Mouse (Mus musculus) embryonic stem cell, embryonic (primary cell): ENCODE results near the gene Scamp1.

Experiments used
- CTCF ChIA-PET, 4 experiments: fragments of 300-600 bp in 2 of 4; fragments of 350-600 bp in 2 of 4; sonication (Branson Sonifier 250); formaldehyde crosslinking; loops; one replicate each; lab custom pipeline; 2022; ENCODE audit warnings: inconsistent platforms in 2 of 4; lab: Charles Lee
- POLR2A ChIA-PET, 4 experiments: fragments of 300-600 bp in 2 of 4; fragments of 350-600 bp in 2 of 4; sonication (Branson Sonifier 250); formaldehyde crosslinking; loops; one replicate each; lab custom pipeline; 2022; ENCODE audit warnings: antibody characterized with exemption in 4 of 4, inconsistent platforms in 1 of 4; lab: Charles Lee

The Scamp1 gene

DNA sequence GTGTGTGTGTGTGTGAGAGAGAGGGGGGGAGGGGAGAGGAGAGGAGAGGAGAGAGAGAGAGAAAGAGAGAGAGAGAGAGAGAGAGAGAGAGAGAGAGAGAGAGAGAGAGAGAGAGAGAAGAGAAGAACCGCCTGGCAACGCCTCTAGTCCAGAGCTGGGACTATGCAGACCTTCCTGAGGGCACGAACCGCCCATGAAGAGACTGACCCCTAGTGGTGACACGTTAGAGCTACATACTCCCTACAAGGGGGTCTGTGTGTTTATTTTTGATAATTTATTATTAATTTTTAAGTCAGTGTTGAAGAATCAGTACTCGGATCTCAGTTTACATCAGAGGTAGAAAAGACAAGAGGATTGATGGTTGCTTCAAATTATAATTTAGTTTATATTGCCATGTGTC lies 80.4 kb downstream of the Scamp1 start:
- POLR2A ChIA-PET = interaction anchor here in 3 of 4 experiments (0.7 to 1.2 kb wide), 4 partner anchors 41 to 120 kb away, joined by 3 to 6 read pairs (median 4); no protein-coding TSS in a partner anchor
- CTCF ChIA-PET = interaction anchor here (0.5 to 2.6 kb wide), 64 partner anchors 10 to 1360 kb away, joined by 3 to 14 read pairs (median 4); partner anchors contain the start of gene Arsb (in 1 of the 4)

DNA sequence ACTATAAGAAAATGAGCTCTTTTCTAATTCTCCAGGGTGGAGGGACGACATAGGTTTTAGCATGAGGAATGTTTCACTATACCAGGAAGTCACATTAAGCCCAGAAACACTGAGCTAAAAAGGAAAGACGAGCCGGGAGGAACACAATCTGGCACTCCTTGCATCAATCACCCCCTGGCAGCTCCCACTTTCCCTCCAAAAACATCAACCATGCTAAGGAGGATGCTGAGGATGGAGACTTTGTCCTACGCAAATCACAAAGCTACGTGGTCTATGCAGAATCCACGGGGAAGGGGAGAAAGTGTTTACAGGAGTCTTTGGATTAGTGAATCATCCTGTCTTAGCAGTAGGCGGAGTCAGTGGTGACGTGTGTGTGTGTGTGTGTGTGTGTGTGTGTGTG lies 85.8 kb downstream of the Scamp1 start:
- ChIA-PET POLR2A (interaction anchor here in 1 of 4 experiments (0.7 kb wide), 1 partner anchor 13 kb away, joined by 3 read pairs; no protein-coding TSS in a partner anchor), CTCF (interaction anchor here in 3 of 4 experiments (0.5 to 0.8 kb wide), 4 partner anchors 9 to 193 kb away, joined by 3 read pairs; no protein-coding TSS in a partner anchor)

DNA sequence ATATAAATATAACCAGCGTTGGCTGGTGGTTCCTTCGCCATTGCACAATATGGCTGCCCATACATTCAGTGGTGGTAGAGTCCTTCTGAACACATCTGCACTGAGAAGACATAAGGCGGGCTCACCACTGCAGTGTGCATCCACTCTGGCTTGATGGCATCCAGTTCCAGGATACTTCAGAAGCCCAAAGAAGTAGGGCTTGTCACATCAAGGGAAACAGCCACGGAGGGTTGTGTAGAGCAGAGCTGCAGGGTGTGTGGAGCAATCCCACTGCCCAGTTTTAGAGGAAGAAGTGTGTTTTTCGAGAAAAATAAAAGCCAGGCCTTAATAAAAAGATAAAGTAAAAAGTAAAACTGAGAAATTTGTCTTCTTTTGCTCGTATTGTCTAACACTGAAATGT lies 87.0 kb downstream of the Scamp1 start:
- ChIA-PET POLR2A (no interaction called here), CTCF (interaction anchor here in 1 of 4 experiments (0.6 kb wide), 1 partner anchor 1177 kb away, joined by 5 read pairs; the partner anchor contains the start of gene Aggf1)

DNA sequence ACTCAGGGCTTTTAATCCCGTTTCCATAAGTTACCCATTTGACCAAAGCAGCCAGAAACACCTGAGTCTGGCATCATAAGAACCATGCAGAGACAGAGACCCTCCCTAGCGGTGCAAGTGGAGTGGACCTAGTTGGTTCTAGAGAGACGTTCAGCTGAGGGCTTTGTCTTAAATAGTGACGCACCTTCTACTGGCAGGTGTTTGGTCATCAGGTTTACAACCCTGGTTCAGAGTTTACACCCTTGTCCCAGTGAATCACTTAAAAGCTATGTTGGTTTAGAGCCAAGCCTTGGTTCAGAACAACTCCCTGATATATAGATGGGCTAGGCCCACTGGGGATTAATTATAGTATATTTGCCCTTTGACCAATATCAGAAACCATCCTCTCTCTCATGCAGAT lies 92.4 kb downstream of the Scamp1 start:
- ChIA-PET CTCF (interaction anchor here in 3 of 4 experiments (0.9 to 1.6 kb wide), 4 partner anchors 12 to 16 kb away, joined by 3 to 4 read pairs (median 3); no protein-coding TSS in a partner anchor), POLR2A (interaction anchor here in 2 of 4 experiments (0.6 to 1.9 kb wide), 4 partner anchors 9 to 384 kb away, joined by 3 to 5 read pairs (median 3); no protein-coding TSS in a partner anchor)

DNA sequence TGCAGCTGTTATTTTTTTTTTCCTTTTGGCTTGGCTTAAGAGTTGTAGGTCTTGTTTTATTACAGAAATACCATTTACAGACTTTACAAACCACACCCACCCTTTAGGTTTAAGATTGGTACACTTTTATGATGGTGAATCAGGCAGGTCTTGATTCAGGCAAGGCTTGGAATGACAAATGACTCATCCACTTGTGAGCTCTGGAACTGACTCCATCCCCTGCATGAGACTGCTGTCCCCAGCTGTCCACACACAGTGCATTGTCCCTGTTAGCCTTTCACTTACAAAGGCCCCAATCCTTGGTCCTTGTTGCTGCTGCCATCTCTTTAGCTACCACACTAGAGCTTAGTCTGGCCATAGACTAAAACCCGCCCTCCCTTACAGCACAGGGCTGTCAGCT lies 95.3 kb downstream of the Scamp1 start:
- ChIA-PET POLR2A (interaction anchor here in 1 of 4 experiments (1.0 kb wide), 1 partner anchor 34 kb away, joined by 3 read pairs; no protein-coding TSS in a partner anchor), CTCF (interaction anchor here in 3 of 4 experiments (0.6 to 2.7 kb wide), 5 partner anchors 13 to 15 kb away, joined by 3 to 7 read pairs (median 4); no protein-coding TSS in a partner anchor)

DNA sequence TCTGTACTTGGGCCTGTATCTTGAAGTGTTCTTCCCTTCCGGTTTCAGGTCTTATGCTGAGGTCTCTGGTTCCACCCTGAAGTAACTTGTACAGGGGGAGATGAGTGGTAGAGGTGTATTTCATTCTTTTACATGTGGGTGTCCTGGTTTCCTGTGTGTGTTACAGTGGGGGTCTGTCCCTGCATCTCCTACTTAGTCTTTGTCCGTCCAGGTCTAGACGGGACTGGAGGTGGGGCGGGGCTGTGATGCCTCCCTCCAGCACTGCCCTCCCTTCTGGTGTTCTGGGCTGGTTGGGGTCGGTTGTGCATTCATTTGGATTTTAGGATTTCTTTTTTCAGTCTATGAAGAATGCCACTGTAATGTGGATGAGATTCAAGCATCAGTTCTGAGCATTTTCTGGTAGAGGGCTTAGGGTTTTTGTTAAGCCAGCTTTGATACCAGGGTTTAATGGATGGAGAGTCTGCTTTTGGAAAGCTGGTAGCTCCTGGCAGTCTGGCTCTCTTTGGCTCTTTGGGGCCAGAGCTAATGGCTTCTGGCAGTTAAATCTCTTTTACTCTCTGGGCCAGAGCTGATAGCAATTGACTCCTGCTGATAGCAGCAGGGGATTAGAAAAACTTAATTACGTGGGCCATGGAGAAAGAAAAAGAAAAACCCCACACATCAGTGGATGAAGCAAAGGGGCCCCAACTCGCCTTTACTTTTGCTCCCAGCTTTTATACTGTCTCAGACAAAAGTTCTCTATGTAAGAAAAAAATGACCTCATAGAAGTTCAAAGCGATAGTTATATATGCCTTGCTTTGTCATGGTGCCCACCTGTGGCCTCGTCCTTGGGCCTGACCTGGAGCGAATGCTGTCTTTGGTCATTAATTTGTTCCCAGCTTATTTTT lies 97.2 kb downstream of the Scamp1 start:
- ChIA-PET POLR2A (interaction anchor here in 2 of 4 experiments (0.6 to 1.3 kb wide), 2 partner anchors 14 to 55 kb away, joined by 3 read pairs; no protein-coding TSS in a partner anchor), CTCF (interaction anchor here in 1 of 4 experiments (1.1 kb wide), 1 partner anchor 11 kb away, joined by 3 read pairs; no protein-coding TSS in a partner anchor)

DNA sequence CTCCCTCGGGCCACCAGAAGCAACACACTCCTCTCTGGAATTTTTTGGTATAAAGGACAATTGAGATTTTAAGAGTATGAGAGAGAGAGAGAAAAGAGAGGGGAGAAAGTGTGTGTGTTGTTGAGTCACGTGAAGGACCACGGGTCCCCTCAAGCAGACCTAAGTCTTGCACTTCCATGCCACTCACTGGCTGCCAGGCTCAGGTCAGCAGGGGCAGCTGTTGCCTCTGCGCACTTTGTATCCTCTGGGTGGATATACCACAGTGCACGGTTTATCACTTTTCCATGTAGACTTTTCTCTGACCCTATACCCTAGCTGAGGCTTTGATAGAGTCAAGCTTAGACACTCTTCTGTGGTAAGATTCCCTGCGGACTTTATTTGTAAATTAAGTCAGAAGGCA lies 100.0 kb downstream of the Scamp1 start:
- CTCF ChIA-PET = no interaction called here

DNA sequence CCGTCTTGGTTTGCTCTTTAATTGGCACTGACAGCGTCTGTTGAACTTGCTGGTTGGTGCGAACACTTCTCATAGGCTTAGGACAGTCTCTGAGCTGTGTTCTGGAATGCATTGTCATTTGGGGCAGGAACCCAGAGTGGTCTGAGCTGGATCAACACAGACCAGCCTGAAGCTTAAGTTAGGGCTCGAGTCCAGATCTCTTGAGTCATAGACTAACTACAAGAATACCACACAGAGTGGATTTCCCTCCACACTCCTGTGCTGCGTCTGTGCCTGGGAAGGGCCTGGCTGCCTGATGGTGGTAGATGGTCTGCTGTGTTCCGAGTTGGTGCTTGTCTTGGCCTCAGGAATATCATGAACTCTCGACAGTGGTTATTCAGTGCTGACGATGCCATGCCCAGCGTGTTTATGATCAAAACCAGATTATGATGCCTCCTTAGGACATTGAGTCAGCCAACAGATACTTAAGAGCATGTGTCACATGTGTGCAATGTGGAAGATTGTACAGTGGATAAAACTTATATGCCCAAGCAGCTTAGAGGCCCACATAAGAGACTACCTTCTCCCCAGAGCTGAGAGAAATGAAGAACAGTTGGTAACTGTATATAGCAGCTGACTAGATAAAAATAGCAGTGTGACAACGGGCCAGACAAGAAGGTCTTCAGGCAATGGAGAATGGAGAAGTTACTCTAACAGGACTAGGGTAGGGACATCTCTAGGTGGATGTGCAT lies 100.8 kb downstream of the Scamp1 start:
- ChIA-PET CTCF (interaction anchor here in 1 of 4 experiments (0.9 kb wide), 1 partner anchor 15 kb away, joined by 3 read pairs; no protein-coding TSS in a partner anchor), POLR2A (interaction anchor here in 2 of 4 experiments (0.6 to 1.2 kb wide), 3 partner anchors 8 to 398 kb away, joined by 3 to 6 read pairs (median 4); no protein-coding TSS in a partner anchor)

More for the DNA sequence above, 100.0 kb downstream of the Scamp1 start:
- POLR2A ChIA-PET = interaction anchor here in 1 of 4 experiments (0.6 kb wide), 1 partner anchor 399 kb away, joined by 4 read pairs; no protein-coding TSS in a partner anchor

DNA sequence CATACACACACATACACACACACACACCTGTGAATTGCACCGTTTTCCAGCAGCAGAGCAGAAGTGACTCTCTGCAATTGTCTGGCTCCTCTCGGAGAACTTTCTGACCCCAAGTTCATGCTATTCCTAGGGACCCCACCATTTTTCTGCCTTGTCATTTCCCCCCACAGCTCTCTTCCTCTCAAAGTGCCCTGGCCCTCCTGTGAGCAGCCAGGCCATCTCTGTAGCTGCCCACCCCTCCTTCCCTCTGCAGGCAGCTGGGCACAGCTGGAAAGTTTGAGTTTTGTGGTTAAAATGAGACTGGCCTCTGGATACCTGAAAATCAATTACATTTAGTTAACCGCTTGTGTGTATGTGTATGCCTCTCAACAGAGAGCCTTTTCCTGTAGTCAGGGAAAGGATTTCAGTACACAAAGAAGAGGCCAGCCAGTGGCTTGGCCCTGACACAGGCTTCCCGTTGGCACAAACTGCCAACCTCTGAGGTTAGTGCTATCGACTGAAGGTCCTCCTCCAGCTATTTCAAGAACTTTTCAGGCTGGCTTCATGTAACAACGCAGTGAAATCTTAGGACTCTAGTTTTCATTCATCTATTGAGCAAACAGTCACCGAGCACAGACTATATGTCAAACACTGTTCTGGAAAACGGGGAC lies 102.2 kb downstream of the Scamp1 start:
- ChIA-PET POLR2A (interaction anchor here in 1 of 4 experiments (1.2 to 1.7 kb wide), 2 partner anchors 9 kb away, joined by 3 to 6 read pairs; no protein-coding TSS in a partner anchor), CTCF (no interaction called here)

DNA sequence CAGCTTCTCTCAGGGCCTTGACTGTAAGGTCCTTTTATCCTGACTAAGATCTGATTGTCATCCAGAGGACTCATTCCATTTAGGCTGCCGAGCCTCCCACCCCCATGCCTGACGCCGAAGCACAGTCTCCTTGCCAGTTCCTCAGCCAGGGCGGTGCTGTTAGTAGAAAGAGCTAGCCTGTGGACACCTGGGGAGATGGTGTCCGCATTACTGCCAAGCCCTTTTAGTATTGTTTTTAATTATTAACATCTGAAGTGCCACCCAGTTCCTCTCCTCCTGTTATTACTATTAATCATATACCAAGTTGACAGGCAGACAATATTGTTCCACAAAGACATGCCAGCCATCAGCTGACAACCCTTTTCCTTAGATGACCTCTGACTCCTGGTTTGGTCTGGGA lies 103.6 kb downstream of the Scamp1 start:
- POLR2A ChIA-PET = no interaction called here
- CTCF ChIA-PET = no interaction called here

DNA sequence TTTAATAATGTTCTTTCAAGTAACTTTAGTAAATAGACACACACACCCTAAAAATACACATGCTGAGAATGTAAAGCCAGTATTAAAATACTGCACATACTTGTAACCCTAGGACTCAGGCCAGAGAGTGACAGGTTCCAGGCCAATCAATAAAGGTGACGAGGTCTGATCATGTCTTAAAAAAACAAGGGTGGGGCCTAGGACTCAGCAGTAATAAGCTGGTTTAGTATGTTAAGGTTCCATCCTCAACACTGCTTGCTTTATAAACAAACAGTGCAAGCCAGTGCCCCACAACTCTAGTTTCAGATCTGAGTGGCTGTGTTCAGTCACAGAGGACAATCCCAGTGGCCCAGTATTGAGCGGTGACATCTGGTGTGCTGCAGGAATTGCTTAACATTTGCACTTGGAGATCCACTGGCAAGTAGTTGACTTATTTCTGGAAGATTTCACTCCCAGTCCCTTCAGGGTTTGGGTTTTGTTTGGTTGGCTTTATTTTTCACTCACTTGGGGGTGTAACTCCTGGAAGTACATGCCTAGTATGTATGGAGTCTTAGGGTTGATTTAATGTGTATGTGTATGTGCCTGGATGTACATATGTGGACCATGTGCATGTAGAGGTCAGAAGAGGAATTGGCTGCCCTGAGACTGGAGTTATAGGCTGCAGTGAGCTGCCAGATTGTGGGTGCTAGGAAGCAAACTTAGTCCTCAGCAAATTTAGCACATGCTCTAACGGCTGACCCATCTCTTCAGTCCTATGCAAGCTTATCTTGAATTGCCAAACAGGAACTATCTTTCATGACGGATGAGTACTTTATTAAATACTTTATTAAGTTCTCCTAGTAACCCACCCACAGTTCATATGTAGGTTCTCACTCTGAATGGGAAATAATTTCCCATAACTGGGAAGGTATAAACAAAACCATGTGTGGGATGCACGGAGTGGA lies 104.9 kb downstream of the Scamp1 start:
- POLR2A ChIA-PET = no interaction called here
- CTCF ChIA-PET = no interaction called here

DNA sequence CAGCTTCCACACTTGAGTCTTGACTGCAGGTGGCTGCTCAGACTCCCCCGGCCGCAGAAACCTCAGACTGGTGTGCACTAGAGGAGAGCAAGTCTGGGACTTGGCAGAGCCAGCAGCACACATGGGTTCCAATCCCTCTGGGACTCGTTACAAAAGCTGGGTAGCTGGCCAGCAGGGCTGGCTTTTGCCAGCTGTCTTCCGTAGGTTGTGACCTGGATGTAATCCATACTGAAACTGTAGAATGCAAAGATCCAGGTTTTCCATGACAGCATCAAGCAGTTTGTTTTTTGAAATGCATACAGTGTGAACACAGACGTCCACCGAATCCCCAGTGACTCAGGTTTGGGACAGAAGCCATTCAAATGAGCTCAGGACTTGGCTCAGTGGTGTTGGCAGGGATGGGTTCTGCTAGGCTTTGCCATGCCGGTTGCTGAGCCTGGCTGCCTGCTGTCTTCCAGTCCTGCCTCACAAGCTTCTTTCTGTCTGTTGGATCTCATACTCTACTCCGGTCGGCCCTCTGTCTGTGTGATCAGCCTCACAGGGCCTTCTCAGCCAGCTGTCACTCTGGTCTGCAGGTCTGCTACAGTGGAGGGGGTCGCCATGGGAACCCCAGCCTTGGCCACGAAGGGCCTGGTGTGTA lies 107.1 kb downstream of the Scamp1 start:
- ChIA-PET POLR2A (interaction anchor here in 1 of 4 experiments (1.2 kb wide), 1 partner anchor 15 kb away, joined by 3 read pairs; no protein-coding TSS in a partner anchor), CTCF (interaction anchor here in 2 of 4 experiments (1.3 to 1.8 kb wide), 3 partner anchors 14 to 27 kb away, joined by 4 to 14 read pairs (median 7); no protein-coding TSS in a partner anchor)

DNA sequence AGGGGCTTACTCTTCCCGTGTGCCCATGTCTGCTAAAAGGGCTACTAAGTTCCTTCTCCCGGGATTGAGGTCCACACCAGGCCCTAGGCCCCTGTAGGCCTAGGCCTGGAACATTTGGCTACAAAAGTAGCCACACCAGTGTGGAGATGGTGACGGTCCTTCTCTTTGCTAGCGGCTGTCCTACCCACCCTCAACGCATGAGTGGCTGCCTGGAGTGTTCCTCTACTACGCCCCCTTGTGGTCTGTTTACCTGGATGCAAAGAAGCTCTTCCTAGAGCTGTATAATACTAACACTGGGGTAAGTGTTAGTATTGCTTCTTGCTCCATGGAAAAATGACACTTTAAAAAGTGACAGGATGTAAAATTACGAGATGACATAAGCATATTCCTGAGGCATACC lies 108.5 kb downstream of the Scamp1 start:
- POLR2A ChIA-PET = interaction anchor here in 1 of 4 experiments (0.7 kb wide), 1 partner anchor 149 kb away, joined by 3 read pairs; no protein-coding TSS in a partner anchor
- CTCF ChIA-PET = interaction anchor here (0.5 to 2.0 kb wide), 30 partner anchors 9 to 1235 kb away, joined by 3 to 14 read pairs (median 3); no protein-coding TSS in a partner anchor

DNA sequence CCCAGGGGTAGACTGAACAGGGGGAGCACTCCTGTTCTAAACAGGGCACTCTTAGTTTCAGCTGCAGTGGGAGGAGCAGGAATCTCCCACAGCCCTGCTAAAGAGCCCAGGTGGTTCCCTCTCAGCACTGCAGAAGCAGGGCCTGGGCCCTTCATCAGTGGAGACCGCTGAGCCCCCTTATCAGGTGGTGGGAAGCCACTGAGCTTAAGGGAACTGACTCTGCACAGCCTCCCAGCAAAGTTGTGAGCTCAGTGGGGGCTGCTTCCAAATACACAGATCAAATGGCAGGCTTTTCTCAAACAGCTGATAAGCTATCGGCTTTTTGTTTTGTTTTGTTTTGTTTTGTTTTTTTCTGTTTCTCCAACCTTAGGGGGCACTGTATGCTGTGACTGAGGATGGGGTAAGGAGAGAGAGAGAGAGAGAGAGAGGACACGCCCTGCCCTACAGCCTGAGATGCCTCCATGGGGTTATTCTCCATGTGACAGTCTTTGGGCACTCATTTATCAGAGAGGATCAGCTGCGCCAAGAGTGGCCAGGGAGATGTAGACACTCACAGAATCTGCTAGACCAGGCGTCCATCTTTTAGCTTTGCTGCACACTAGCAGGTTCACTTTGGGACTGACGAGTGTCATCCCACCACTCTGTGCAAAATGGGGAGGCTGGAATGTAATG lies 110.1 kb downstream of the Scamp1 start:
- POLR2A ChIA-PET = interaction anchor here in 1 of 4 experiments (1.1 to 2.2 kb wide), 2 partner anchors 11 to 12 kb away, joined by 3 to 10 read pairs; no protein-coding TSS in a partner anchor

More for the DNA sequence above, 110.1 kb downstream of the Scamp1 start:
- CTCF ChIA-PET = interaction anchor here (0.6 to 2.0 kb wide), 7 partner anchors 11 to 309 kb away, joined by 3 to 7 read pairs (median 4); no protein-coding TSS in a partner anchor
